Mouse (Mus musculus) layer of hippocampus, postnatal 25 days (tissue): ENCODE results near the gene Phka2. TPM values are rescaled to one million over a fixed set of nuclear protein-coding genes. Genes with fewer than 3 reads are reported as not detected.

Source experiments
- DNase-seq, 2 experiments: peaks; one replicate each; pipeline ENCODE4 v3.0.0; 2022; ENCODE audit warnings: mixed read lengths in 2 of 2, low spot score in 1 of 2; ENCODE audit errors: extremely low spot score in 1 of 2
- total RNA-seq, 2 experiments: library from RNA; stranded (reverse); gene quantifications; 2 replicates each; pipeline ENCODE4 v1.2.3; 2021

The Phka2 gene
- total RNA-seq: 10 to 100 TPM; 23.0 to 37.9 TPM

DNA sequence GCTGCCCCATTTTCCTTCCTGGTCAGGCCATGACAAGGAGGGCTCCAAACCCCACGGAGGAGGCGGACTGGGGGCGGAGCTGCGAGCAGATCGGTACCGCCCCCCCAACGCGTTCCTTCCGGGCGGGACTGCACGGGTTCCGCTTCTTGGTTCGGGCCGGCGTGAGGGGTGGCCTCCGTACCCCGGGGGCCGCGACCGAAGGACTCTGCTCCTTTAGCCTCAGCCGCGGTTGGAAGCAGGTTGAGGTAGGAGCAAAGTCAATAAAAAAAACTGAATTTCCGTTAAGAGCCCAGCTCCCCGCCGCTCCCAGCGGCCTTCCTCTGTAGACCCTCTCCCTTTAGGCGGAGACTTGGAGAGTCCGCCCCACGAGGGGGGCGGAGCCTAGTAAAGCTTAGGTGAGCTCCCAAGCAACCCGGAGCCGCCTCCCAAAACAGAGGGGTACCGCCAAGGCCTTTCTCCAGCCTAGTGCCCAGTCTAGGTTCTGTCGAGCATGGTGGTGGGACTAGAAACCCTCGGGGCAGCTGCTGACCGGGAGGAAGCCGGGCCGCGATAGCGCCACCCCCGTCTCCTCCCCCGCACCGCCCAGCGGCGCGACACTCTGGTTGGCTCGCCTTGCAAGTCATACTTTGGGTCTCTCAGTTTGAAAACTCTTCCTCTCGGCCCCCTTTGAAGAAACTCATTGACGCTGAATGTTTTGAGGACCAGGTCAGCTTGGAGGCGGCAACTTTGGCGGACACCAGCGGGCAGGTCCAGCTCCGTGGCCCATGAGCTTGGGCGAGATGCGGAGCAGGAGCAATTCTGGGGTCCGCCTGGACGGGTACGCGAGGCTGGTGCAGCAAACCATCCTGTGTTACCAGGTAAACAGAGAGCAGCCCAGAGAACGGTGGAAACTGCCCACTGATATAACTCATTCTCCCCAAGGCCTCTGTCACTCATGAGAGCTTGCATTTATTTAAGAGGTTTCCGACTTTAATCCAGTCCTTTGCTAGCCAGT, at the start of gene Phka2:
Gene Phka2, plus strand, starts transcription at position 119 of the 994 bp plus-strand sequence.
- peak; percentile 62 to 65 for DNase-seq

DNA sequence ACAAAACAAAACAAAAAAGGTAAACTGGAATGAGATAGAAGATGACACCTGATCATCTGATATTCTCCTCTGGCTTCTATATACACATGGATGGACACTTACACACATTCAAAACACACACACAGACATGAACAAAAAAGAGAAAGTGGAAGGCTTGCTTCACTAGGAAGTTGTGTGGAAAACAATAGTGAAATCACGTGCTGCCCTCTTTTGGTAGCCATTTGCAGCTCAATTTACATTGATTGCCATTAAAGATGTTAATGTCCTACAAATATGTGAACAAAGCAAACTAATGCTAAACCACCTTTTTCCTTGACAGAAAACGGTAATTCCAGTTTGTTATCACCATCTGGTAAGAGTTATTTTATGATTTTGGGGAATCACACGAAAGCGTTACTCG, 46.3 kb upstream of the Phka2 start:
- no peak for DNase-seq

- DNase-seq: no peak
Observed at GRCm38 (mm10) chrX:160471257-160471786, 30.6 kb upstream of the Phka2 start.

GRCm38 (mm10) chrX:160489784-160490183, 12.2 kb upstream of the Phka2 start:
- DNase-seq: no peak

GRCm38 (mm10) chrX:160494333-160494732, 7.6 kb upstream of the Phka2 start:
- no peak for DNase-seq

DNA sequence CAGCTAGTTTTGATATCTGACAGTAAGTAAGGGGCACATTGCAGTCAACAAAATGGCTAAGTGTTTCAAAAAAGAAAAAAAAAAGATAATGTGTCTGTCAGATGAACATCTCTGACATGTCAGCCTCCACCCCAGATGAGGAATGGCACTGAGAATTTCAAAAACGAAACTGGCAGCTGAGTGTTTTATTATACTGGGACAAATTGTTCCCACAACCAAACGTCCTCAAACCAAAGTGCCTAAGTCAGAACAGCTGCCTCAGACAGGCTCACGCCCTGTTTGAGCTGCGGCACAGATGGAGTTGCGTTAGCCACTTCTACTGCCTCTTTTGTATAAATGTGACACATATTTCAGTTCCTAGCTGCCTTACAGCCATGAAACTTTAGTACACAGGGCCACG, 7.0 kb upstream of the Phka2 start:
- DNase-seq: no peak

- no peak for DNase-seq
Observed at GRCm38 (mm10) chrX:160496473-160496872, 5.5 kb upstream of the Phka2 start.

DNA sequence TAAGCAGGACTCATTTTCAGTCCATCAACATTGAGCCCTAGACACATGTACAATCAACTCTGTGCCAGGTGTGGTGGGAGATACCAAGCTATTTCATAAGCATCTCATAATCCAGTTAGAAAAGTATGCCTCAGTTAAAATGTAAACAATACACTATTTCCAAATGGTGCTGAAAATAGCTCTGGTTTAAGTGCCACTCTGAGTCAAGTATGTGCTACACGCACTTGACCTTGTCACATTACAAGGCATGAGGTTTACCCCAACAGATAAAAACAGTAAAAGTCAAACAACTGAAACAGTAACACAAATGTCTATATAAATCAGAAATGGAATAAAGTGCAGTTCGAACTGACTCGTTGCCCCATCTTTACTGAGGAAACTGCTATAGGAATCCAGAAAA, 871 bp upstream of the Phka2 start:
- no peak for DNase-seq

DNA sequence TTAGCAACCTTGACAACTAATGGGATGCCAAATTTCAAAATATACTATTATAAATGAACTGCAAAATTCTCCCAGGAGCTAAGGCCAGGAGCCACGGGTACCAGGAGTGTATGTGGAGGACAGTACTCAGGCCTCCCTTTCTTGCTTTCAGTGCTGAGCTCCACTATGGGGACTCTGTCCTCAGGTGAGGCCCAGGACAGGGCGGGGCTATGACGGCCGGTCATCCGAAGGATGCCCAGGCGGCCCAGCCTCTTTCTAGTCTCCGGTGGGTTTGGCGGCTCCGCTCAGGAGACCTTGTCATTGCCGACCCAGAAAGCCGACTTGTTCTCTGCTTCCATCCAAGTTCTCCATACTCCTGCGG, 299 bp upstream of the Phka2 start:
- no peak for DNase-seq

- no peak for DNase-seq
Observed at GRCm38 (mm10) chrX:160509046-160509445, 7.1 kb downstream of the Phka2 start.

DNA sequence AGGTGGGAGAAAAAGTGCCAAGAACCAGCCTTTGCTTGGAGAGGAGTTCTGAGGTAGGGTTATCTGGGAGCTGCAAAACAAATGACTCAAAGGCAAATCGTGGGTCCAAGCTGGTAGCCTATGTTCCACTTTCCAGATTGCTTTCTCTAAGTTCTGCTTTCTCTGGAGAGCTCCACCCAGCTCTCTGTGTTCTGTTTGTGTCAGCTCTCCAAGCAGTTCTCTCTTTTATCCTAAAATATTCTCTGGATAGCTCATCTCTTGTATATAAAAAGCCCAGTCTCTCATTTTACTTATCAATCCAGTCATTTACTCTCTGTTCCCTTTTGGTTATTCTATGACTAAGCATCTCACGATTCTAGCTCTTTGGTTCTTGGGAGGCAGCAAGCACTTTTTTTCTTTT, 8.2 kb downstream of the Phka2 start:
- no peak for DNase-seq

DNA sequence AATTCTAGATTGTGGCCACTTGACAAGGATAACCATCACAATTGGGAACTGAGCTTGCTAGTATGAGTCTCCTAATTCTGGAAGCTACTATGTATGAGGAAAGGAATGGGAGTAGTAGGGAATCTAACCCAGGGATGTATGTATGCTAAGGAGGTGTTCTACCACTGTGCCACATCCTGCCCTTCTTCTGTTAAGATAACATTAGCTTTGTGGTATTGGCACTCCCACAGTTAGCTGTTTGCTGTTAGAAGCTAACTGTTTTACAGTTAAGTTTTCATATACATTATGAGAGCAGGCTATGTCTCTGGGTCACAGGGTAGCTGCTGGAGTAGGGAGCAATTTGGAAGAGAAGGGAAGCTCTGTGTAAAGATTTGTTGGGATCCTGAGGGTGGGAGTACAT, 14.1 kb downstream of the Phka2 start:
- no peak for DNase-seq

DNA sequence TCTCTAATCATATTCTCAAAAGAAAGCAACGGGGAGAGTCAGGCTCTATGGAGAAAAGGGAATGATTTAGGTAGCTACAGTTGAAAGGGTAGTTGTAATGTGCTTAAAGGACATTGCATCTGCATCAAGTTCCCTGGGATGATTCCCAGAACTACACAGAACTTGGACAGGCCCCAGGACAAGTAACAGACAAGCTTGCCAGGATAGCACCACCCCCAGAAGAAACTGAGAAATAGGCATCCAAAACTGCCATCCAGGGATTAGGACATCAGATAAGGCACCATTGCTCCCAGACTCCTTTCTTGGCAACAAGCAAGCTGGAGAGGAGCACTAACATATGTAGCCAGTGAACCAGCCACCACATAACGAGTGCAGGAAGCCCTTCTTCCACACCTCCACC, 40.8 kb downstream of the Phka2 start:
- no peak for DNase-seq

DNA sequence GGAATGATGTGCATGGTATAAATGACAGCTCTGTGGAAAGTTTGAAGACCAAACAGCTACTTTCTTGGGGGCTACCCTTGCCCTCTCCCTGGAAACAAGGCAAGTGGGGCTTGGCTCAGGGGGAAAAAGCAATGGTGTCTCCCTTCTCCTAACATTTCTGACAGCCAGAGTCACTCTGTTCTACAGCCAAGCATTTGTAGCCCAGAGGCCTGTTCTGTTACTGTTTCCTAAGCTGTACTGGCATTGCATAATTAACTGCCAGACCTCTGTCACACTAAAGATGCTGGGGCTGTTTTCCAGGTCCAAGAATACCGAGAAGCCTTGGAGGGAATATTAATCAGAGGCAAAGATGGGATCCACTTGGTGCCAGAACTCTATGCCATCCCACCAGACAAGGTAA, 46.9 kb downstream of the Phka2 start:
- no peak for DNase-seq

DNA sequence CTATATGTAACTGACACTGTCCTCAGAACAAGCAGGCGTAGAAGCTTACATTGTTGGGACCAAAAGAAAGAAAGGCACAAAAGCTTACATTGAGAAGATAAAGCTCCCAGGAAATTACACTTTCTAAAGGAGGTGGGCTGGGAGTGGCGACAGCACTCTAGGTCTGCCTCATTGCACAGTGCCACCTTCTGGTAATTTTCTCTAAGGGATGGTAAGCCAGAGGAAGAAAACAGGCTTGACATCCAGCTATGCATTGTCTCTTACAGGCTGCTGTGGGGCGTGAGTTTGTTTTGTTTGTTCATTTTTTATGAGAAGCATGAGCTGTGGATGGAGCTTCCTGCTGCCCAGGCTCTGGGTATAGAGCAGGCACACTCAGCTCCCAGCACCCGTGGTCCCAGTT, 50.1 kb downstream of the Phka2 start:
- no peak for DNase-seq

DNA sequence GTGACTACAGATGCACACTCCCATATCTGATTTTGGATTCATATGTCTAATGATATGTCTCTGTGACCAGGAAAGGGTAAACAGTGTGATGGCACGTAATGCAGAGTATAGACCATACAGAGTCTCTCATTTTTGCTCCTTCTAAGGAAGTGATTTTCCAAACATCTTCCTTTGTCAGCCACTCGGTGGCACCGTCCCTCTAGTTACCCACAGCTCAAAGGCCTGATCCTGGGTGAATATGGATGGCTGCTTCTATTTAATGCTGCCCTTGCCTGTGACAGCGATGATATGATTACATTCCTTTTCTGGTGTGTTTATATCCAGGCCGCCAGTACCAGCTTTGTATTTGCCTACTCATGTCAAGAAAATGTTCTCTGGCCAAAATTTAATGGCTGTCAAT, 81.6 kb downstream of the Phka2 start:
- DNase-seq: no peak

DNA sequence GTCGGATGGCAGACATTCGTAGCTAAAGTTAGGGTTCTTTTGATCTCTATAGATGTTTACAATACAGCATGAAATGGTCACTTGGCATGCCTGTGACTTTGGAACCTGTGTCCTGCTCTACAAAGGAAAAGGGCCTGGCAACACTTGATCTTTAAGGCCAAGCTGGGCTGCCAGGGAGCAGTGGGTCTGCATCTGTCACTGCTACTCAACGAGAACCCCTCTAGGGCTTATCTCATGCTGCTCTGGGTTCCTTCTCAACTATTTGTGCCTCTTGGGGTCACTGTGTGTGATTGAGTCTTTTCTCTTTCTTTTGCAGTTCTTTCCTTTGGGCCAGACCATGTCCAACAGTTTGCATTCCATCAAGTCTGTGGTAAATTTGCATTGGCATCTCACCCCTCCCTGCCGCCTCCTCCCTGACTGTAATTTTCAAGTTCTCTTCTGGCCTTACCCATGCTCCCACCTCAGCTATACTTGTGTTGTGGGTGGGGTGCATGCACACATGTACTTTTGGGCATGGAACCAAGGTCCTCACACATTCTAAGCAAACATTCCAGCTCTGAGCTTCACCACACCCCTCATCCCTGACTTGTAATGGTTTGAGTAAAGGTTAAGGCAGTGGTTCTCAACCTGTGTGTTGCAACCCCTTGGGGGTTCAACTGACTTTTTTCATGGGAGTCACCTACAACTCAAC, 82.3 kb downstream of the Phka2 start:
- DNase-seq: no peak

DNA sequence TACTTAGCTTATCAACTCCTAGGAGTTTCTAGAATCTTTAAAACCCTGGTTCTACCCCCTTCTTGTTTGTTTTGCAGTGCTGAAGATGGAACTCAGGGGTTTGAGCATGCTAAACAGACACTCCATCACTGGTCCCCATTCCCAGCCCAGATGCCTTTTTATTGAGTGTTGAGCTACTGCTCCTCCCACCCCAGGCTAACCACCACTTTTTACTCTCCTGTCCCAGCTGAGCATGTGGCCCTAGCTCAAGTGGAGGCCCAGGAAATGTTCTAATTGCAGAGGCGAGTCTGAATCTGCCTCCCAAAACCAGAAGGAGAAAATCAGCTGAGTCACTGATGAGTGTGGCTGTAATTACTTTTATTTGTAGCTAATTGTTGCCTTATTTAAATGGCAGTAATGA, 83.1 kb downstream of the Phka2 start:
- no peak for DNase-seq

DNA sequence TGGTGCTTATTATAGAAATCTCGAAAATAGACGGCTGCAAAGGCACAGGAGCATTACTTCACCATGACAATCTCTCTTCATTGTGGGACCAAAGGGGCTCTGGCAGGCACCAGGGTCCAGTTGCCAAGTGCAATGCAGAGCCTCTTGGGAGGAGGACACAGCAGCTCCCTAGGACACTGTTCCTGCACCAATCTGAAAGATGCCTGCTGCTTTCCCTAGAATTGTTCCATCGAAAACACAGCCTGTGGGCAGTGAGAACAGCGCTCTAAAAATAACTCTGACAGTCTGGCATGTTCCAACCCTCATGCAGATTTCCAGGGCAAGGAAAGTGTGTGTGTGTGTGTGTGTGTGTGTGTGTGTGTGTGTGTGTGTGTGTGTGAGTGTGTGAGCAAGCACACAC, 86.6 kb downstream of the Phka2 start:
- no peak for DNase-seq

GRCm38 (mm10) chrX:160590147-160590546, 88.2 kb downstream of the Phka2 start:
- DNase-seq: no peak

- no peak for DNase-seq
Observed at GRCm38 (mm10) chrX:160592933-160593332, 91.0 kb downstream of the Phka2 start.

DNA sequence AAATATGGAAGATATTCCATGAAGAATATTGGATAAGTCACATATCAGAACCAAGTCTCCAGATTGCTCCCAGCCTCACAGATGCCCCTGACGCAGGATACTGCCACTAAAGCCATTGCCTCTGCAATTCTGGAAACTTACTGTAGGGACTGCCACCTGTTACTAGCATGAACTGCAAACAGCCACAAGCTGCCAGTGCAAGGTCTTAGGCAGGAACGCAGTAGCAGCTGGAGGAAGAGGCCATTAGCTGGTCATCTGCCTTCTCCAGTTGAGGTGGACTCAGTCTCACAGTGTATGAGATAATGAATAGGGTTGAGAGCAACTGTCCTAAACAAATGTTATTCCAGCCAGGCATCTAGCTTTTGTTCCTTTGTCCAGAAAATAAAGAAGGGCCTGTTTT, 96.1 kb downstream of the Phka2 start:
- DNase-seq: no peak
